Mouse (Mus musculus): Measurements from ENCODE around the gene Ndufv1. TPM values are rescaled to one million over a fixed set of nuclear protein-coding genes. Genes with fewer than 3 reads are reported as not detected.
"Not testable (repeated sequence)": the region's sequence is repeated elsewhere in the genome, so short reads cannot be mapped to it uniquely, and the experiment has no call there.

The Ndufv1 gene
- total RNA-seq (2015) (123 and 135 TPM in 2 replicates), total RNA-seq (2017) (223 and 254 TPM in 2 replicates)

DNA sequence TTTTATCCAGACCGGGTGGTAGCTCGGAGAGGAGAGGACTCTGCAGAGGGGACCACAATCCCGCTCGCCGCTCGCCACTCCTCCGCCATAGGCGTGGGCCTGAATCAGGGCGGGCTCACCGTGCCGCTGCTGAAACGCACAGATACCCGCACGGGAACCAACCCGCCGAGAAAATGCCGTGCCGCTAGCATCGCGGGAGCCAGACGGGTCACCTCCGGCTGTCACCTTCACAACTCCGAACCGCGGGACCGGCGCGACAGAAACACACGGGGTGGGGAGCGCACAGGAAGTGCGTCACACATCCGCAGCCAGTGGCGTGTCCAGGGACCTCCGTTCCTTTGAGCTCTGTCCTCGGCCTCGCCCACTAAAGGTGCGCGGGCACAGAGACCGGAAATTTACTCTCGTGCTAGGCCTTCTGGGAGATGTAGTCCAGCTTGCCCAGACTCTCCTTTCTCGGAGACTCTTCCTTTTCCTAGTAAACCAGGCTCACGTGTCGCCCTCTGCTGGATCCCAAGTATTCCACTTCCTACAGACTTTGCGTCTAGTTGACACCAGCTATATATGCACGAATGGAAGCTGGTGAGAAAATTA lies at the start of gene Ndufv1:
TSS of gene Ndufv1 (minus strand) at position 375 of the 591 bp plus-strand sequence.
- peak; percentile 96 for ATAC-seq (replicated peaks; ENCODE audit: poor library complexity)

- ATAC-seq (replicated peaks; ENCODE audit: poor library complexity) = no peak
These were observed 48.4 kb upstream of the Ndufv1 start for GRCm38 (mm10) chr19:4060899-4061465.

DNA sequence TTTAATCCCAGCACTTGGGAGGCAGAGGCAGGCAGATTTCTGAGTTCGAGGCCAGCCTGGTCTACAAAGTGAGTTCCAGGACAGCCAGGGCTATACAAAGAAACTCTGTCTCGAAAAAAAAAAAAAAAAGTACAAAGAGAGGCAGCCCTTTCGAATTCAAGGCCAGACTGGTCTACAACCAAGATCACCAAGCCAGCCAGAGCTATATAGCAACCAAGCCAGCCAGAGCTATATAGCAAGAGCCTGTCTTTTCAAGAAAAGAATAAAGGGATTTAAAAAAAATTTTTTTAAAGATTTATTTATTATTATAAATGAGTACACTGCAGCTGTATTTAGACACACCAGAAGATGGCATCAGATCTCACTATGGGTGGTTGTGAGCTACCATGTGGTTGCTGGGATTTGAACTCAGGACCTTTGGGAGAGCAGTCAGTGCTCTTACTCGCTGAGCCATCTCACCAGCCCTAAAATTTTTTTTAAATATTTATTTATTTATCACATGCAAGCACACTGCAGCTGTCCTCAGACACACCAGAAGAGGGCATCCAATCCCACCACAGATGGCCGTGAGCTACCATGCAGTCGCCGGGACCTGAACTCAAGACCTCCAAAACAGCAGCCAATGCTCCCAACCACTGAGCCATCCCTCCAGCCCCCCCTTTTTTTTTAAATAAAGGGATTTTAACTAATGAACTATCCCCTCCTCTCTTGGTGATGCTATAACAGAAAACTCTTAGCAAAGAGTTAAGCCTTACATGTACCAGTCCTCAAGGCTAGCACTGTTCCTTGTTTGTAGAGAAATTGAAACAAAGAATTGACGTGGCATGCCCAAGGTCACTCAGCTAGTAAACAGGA lies 47.7 kb upstream of the Ndufv1 start:
- not testable (repeated sequence) for ATAC-seq (replicated peaks; ENCODE audit: poor library complexity)

- ATAC-seq (replicated peaks; ENCODE audit: poor library complexity) = peak; percentile 97
These were observed 46.6 kb upstream of the Ndufv1 start, which contains the start of gene Gstp3 for GRCm38 (mm10) chr19:4059069-4059740. Gene Gstp3 (minus strand): TSS chr19:4059569.

- no peak for ATAC-seq (replicated peaks; ENCODE audit: poor library complexity)
These were observed 46.0 kb upstream of the Ndufv1 start for GRCm38 (mm10) chr19:4058581-4058980.

DNA sequence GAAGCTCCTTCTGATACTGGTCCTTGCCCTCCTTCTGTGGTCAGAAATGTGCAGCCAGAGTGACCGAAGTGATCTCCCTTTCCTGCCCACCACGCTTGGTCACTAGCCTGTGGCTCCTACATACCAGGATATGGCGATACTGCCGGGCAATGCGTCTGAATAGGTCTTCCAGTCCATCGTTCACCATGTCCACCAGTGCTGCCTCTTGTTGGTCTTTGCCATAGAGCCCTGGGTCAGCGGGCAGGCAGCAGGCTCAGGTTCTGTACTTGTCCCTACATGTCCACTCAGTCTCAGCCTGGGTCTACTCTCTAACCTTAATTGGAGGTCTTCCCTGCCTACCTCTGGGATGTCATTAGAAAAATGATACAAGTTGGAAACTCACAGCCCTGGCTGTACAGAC lies 45.4 kb upstream of the Ndufv1 start:
- no peak for ATAC-seq (replicated peaks; ENCODE audit: poor library complexity)

- ATAC-seq (replicated peaks; ENCODE audit: poor library complexity) = no peak
These were observed 44.8 kb upstream of the Ndufv1 start for GRCm38 (mm10) chr19:4057389-4057788.

DNA sequence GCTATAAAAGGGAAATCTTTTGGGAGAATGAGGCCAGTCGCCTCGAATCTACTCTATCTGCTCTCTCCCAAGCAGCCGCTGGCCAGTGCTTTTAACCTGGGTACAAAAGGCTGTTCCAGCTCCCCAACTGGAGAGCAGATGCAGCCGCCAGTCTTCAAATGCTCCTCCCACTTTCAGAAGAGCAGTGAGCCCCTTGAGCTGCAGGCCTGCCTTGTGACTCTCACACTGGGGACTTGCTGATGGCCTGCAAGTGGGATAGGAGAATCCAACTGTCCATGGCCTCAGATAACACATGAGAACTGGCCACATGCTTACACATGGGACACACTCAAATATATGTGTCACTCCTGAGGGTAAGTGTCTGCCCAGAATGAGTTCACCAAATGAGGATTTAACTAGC lies 44.1 kb upstream of the Ndufv1 start:
- no peak for ATAC-seq (replicated peaks; ENCODE audit: poor library complexity)

DNA sequence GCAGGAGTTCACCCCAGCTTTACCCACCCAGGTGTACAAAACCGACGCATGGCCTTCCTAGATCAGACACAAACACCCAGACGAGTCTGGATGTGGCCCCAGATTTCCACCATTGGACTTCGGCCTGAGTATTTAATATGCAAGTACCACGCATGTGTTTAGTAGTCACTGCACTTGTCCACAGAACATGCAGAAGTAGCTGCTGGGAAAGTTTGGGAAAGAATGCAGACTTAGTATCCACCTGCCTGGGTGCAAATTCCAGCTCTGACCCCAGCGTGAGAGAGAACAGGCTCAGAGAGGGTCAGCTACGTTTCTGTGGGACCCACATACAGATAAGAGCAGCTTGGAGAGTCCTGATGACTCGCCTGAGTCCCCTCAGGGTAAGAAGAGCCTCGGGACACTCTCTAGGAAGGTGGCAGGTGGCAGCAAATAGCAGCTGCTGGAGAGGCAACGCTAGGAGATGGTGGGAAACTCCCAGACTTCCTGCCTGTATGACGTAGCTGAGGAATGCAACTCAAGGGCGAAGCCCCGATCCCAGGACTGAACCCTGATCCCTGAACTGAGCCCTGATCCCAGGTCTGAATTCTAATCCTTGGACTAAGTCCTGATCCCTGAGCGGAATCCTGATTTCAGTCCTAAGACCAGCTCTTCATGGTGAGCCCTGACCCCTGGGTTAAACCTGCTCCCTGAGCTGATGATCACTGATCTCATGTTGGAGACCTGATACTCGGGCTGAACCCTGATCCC lies 43.5 kb upstream of the Ndufv1 start:
- no peak for ATAC-seq (replicated peaks; ENCODE audit: poor library complexity)

DNA sequence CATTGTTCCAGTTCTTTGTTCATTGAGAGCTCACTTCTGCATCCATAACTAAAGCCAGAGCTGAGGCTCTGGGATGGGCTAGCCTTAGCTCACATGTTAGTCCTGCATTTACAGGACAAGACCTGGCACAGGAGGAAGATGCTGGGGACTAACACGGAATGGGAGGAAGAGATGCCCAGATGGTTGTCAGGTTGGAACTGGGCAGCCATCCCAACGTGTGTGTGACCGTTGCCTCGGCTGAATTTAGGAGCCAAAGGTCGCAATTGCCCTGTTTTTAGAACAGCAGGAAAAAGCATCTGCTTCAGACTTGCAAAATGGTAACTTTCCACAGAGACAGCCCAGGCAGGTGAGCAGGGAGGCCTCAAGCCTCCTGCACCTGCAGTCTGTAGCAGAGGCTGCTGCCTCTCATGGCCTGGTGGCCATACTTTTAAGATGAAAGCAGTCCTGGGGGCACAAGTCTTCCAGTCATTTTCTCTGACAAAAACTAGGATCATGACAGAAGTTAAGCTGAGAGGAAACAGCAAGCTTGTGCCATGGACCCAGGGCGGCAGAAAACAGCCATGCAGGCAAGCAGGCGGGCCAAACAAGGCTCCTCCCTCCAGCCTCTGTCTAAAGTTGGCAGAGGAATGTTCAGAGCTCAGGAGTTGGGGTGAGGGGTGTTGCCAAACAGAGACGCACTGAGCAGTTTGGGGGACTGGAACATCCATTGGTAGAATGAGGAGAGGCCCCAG lies 42.8 kb upstream of the Ndufv1 start:
- no peak for ATAC-seq (replicated peaks; ENCODE audit: poor library complexity)

DNA sequence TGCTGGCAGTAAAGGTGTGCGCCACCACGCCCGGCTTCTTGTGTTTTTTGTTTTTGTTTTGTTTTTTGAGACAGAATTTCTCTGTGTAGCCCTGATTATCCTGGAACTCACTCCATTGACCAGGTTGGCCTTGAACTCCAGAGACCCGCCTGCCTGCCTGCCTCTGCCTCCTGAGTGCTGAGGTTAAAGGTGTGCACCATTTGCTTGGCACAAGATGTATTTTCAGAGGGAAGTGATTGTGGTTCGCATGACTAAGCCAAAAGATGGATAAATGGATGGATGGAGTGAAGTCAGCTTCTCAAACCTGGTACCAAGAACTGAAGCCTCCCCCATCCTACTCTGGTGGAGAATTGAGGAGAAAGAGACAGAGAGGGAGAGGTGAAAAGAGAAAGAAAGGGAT lies 42.0 kb upstream of the Ndufv1 start:
- no peak for ATAC-seq (replicated peaks; ENCODE audit: poor library complexity)

DNA sequence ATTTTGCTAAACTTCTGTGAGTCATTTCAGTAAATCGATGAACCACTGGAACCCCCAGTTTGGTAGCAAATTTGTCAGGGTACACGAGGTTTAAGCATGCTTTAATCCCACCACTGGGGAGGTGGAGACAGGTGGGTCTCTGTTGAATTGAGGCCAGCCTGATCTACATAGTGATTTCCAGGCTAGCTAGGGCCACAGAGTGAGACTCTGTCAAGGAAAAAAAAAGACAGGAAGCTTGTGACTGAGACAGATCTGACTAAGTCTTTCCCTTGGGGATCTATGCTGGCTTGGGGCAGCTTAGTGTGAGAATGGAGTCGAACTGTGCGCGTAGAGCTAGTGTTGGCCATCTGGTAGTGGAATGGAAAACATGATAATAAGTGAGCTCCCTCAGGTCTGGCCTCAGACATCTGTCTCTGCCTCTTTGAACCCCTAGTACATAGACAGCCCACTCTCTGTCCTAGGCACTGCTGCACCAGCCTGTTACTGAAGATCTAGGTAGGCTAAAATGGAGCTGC lies 40.0 kb upstream of the Ndufv1 start:
- no peak for ATAC-seq (replicated peaks; ENCODE audit: poor library complexity)

DNA sequence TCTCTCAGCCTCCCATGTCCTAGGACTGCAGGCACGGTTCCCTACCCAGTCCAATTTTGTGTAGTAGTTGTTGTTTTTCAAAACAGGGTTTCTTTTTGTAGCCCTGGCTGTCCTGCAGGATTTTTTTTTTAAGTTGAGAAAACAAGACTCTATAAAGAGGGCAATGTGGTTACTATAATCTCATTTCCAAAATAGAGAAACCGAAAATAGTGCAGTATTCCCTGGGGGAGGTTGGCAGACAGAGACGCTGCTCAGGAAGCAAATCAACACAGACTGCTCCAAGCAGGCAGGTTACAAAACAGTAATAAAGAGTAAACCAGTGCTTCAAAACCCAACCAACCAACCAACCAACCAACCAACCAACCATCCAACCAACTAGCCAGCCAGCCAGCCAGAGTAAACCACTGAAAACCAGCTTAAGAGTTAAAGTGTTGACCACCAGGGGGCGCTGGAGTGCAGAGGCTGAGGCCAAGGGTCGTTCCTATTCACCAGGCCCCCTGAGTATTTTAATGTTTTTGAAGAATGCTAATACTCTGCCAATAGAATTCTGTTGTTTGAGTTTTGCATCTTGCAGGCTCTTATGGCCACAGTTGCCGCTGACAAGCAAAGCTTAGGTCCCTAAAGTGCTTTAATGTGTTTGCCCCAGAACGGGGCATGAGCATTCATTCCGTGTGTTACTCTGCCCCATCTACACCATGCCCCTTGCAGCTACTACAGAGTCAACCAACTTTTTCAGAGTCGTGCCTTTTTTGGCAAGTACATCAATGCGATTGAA lies 39.3 kb upstream of the Ndufv1 start:
- 0 out of 2 replicates have a peak, but pooled peaks have one; percentile 47 for ATAC-seq (replicated peaks; ENCODE audit: poor library complexity)

DNA sequence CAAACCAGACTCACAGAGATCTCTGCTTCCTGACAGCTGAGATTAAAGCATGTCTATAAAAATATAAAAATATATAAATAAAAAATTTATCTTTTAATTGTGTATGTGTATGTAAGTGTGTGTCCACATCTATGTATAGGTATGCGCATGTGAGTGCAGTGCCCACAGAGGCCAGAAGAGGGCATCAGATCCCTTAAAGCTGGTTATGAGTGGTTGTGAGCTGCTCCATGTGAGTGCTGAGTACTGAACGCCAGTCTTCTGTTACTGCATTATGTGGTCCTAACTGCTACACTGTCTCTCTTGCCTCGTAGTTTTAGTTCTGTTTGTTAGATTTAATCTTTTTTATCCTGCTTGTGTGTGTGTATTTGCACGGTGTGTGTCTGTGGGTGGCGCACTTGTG lies 38.4 kb upstream of the Ndufv1 start:
- no peak for ATAC-seq (replicated peaks; ENCODE audit: poor library complexity)

GRCm38 (mm10) chr19:4049069-4049468 lies 36.5 kb upstream of the Ndufv1 start:
- not testable (repeated sequence) for ATAC-seq (replicated peaks; ENCODE audit: poor library complexity)

DNA sequence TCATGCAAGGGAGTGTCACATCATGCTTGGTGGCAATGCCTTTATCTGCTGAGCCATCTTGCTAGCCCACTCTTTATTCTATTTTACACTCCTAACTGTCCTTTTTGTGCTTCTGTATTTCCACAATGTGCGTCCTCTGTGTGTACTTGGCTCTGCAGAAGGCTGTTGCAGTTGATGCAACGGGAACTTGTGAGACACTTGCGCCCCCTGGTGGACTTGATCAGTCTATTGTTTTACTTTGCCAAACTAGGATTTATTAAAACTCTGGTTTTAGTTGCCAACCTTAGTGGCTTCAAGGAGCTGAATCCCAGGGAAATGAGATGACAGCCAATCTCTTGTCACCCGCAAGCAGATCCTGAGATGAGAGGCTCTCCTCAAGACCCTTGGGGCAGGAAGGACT lies 35.3 kb upstream of the Ndufv1 start:
- ATAC-seq (replicated peaks; ENCODE audit: poor library complexity) = peak; percentile 65

DNA sequence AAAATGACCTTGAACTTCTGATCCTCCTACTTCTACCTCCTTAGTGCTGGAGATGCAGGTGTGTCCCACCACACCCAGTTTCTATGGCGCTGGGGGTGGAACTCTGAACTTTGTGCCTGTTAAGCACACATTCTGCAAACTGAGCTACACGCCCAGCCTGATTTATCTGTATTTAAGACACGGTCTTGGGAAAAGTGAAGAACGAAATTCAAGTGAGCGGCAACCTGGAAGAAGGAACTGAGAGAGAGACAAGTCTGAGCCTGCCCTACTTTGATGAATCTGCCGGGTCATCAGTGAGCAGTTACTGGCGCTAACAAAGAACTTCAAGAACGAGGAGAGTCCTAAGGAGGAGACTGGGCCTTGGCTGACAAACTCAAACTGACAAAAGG lies 34.3 kb upstream of the Ndufv1 start:
- ATAC-seq (replicated peaks; ENCODE audit: poor library complexity) = peak; percentile 23; the same call in 1 of the 2 replicates

- peak; percentile 74 for ATAC-seq (replicated peaks; ENCODE audit: poor library complexity)
These were observed 33.6 kb upstream of the Ndufv1 start, which contains the start of gene Gstp2 for GRCm38 (mm10) chr19:4045966-4046865. Gene Gstp2 (minus strand): TSS chr19:4046023.

All from megakaryocyte progenitor cell, adult 5-6 weeks (primary cell).